Mouse (Mus musculus) heart, postnatal 36 days (tissue): ENCODE measurements at regions not wholly inside any gene's neighbourhood (a gene's known extent, or its start where the extent isn't known, plus 50 kb on each side); places are given as distances from the start of the nearest gene placed in this dataset.

Source experiments
- DNase-seq, 2 experiments: peaks; one replicate each; pipeline ENCODE4 v3.0.0; 2021 to 2022
- intact Hi-C: fragments of 180-260 bp; cut with DNase I; formaldehyde crosslinking; loops from one replicate; pipeline ENCODE4 v1.15.1; 2025

GRCm38 (mm10) chr1:88875356-88875755 is 173.3 kb upstream of the Arl4c start:
- intact Hi-C loops, result no loop called here
- no peak for DNase-seq

DNA sequence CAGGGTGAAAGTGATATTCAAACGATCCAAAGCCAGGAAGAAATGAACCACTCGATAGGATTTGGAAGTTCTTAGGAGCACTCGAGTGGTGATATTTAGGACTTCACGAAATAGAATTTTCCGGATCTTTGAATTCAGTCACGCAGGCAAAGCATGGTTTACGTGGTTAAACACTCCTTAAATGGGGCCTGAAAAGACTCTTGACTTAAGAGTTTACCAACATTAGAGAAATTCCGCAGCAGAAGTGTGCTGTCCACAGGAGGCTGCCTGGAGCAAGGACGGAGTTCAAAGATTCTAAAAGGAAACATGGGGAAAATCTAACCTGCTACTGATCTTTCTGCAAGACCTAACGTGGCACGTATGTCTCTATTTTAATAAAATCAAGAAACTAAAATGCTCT is 175.4 kb upstream of the Arl4c start:
- intact Hi-C loops, result no loop called here

DNA sequence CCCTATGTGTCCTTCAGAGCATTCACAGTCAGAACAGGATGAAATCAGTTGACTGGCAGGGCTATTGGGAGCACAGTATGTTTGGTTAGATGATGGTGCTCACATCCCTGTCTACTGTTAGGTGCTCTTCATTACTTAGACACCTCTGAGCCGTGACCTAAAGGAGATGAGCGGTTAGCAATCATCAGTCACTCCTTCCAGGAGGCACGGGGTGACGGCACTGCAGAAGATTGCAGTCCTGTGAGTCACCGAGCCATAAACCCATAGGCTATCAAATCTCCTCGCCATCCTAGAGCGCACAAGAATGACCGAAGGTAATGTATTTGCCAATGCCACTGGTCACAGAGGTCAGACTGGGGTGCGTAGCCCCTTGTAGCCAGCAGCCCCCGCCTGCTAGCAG is 176.8 kb upstream of the Arl4c start:
- intact Hi-C loops, result no loop called here

More for the DNA sequence above, 175.4 kb upstream of the Arl4c start:
- DNase-seq, result no peak

DNA sequence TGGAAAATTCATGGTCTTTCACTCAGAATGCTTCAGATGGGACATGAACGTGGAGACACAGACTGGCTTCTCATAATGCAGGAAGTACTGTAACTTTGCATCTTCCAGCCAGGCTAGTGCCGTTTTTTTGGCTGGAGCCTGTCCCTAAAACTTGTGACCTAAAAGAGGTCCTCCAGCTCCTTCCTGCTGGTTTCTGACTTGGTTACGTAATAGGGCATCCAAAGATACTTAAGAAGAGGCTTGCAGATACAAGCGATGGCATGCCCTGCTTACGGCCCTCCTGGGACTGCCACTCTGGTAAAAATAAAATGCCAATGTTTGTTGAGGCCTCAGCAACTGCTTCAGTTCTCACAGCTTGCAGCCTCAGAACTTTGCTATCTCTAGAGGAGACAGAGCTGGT is 177.3 kb upstream of the Arl4c start:
- intact Hi-C loops, result no loop called here
- no peak for DNase-seq

More for the DNA sequence above, 176.8 kb upstream of the Arl4c start:
- no peak for DNase-seq

GRCm38 (mm10) chr1:88891041-88891440 is 179.2 kb upstream of the Sh3bp4 start:
- intact Hi-C loops, result no loop called here
- no peak for DNase-seq

GRCm38 (mm10) chr1:88902426-88902825 is 167.8 kb upstream of the Sh3bp4 start:
- intact Hi-C loops, result no loop called here
- no peak for DNase-seq

DNA sequence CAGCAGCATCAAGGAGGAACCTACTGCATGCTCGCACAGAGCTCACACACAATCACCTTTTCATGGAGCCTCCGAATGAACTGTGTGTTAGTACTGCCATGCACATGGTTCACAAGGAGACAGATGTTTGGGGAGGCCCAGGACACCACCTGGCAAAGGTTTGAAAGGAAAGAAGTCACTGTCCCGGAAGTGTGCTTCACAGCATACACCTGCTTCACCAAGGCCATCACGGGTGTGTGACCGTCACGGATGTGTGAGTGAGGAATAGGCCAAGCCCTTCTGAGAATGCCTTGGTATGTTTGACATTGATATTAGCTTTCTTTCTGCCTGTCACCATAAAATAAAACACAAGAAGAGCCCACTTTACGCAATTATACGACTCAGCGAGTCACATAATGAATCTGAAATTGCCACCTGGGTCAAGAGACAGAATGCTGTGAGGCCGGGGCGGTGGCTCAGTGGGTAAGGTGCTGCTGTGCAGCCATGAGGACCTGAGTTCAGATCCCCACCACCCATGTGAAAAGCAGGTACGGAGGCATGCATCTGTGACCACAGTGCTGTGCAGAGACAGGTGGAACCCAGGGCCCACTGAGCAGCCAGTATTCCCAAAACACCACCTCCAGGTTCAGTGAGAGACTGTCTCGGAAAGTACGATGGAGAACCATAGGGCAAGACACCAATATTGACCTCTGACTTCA is 162.3 kb upstream of the Sh3bp4 start:
- DNase-seq, result no peak
- intact Hi-C loops, result no loop called here

GRCm38 (mm10) chr1:88908683-88909082 is 161.5 kb upstream of the Sh3bp4 start:
- intact Hi-C loops, result no loop called here
- DNase-seq, result no peak

DNA sequence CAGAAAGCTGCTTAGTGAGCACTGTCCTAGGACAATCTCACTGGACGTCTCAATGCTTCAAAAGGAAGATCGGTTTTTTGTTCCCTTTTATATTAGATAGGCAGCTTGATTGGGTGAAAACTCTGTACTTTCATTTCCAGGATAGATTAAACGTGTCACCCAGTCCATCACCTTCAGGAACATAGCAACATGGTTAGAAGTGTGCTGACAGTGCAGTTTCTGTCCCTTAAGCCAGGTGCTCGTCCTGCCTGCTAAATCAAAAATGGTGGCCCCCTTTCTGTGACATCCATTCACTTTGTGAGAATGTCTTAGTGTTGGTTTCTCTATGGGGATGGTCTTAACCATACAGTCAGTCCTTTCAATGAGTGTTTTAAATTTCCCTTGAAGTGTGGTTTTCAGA is 160.9 kb upstream of the Sh3bp4 start:
- DNase-seq, result no peak
- intact Hi-C loops, result no loop called here

DNA sequence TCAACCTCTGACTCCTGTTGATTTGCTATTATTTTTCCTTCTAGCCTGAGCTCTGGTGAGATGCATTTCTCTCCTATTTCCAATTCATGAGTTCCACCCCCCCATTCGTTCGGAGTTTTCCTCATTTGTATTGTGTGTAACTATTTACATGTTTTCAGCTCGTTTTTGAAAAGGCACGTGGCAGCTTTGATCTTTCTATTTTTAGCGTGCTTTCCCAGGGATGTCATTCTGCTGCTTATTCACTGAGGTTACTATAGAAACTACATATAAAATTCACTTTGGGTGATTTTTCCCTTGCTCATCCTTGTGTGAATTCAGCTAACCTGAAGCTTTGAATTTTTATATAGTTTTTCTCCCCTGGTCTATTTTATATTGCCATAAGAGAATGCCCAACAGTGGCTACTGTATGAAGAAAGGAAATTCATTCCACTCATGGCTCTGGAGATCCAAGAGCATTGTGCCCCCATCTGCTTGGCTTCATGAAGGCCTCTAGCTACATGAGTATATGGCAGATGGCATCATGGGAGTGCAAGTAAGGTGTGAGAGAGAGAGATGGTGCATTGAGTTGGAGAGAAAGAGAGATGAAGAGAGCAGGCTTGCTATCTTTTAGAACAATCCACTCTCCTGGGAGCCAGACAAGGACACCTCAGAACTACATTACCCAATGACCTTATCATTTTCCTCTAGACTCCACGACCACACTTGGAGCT is 160.2 kb upstream of the Sh3bp4 start:
- DNase-seq, result no peak
- intact Hi-C loops, result no loop called here

- no peak for DNase-seq
- intact Hi-C loops, result no loop called here
Observed at GRCm38 (mm10) chr1:88911724-88912123, 158.5 kb upstream of the Sh3bp4 start.

DNA sequence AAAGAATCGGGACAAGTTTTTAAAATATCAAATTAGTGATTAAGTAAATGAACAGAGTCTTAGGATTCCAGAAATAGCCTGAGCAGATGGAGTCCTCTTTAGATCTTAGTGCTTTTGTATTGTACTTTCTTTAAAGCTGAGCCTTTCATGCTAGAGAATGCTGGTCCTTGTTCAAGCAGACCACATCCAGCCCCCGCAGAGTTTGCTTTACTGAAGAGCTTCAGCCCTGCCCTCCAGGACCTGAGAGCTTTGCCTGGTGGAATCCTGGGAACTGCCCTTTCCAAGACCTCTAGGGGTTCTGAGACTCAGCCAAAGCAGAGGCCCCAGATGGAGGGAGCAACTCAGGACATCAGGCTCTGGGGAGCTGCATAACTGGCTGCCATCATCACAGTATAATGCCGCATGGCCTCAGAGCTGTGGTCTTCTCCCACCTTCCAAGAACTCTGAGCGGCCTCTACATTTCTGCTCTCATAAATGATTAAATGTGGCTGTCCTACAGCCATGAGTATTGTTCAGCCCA is 153.6 kb upstream of the Sh3bp4 start:
- DNase-seq, result no peak
- intact Hi-C loops, result loop anchor here (5.0 kb wide), 1 partner anchor 276 kb away; no protein-coding TSS in a partner anchor

- DNase-seq, result no peak
- intact Hi-C loops, result no loop called here
Observed at GRCm38 (mm10) chr1:88921401-88921800, 148.8 kb upstream of the Sh3bp4 start.

- intact Hi-C loops, result no loop called here
- no peak for DNase-seq
Observed at GRCm38 (mm10) chr1:88923791-88924581, 146.2 kb upstream of the Sh3bp4 start.

- intact Hi-C loops, result no loop called here
- no peak for DNase-seq
Observed at GRCm38 (mm10) chr1:88935191-88935590, 135.0 kb upstream of the Sh3bp4 start.

DNA sequence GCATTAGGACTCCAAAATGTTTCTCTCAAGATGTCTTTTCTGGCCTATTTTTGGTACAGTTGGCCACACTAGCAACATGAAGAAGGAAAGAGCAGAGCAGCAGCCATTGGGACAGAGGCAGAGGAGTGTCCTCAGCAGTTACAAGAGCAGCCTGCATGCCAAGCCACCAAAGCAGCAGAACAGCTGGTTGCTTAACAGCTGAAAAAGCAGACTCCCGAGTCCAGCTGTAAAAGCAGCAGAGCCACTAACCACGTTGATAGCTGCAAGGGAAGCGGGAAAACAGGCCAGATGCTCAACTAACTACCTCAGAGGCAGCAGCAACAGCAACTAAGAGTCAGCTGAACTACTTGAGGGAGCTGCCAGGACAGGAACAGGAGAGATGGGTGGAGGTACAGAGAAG is 134.4 kb upstream of the Sh3bp4 start:
- DNase-seq, result no peak
- intact Hi-C loops, result no loop called here

- intact Hi-C loops, result no loop called here
- DNase-seq, result no peak
Observed at GRCm38 (mm10) chr1:88937327-88937726, 132.9 kb upstream of the Sh3bp4 start.

GRCm38 (mm10) chr1:88938458-88938857 is 131.8 kb upstream of the Sh3bp4 start:
- DNase-seq, result no peak
- intact Hi-C loops, result no loop called here

DNA sequence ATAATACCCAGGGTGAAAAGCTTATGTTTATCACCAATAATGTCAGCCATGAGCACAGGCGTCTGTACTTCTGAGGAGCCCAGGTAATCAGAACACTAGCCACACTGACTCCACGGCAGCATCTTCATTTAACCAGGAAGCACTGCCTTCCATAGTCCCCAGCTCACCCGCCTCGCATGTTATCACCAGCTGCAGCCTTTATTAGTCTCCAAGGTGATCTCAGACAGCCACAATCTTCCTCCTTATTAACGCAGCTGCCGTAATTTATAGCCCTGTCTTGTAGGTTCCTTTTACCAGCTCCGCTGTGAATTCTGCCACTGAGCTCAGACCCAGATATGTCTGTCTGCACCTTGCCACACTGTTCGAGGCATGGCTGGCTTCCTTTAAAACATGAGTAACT is 127.2 kb upstream of the Sh3bp4 start:
- intact Hi-C loops, result no loop called here
- DNase-seq, result no peak

GRCm38 (mm10) chr1:88945868-88946267 is 124.3 kb upstream of the Sh3bp4 start:
- DNase-seq, result no peak
- intact Hi-C loops, result no loop called here

GRCm38 (mm10) chr1:88946374-88946773 is 123.8 kb upstream of the Sh3bp4 start:
- DNase-seq, result no peak
- intact Hi-C loops, result no loop called here
